Mouse (Mus musculus): ENCODE results near the gene Cadps2.

DNA sequence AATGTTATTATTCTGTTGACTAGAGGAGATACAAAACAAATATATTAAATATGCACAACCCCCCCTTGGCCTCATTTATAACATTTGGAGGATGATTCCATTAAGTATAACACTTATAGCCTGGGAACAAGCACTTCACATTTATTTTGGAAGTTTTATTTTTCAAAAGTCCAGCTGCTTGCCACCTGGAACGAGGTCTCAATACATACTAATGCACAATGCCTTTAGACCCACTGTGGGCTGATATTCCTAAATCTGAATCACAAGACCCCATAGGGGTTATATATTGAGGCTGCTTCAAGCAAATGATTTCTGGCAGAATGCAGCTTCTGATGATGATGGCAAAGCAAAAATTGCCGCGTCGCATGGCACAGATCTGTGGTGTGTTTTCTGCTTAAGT is 565.7 kb downstream of the Cadps2 start:
- TF ChIP-seq CTCF (IDR thresholded peaks at IDR 0.05; ENCODE audit: low read depth) (no peak), EP300 (IDR thresholded peaks at IDR 0.05; ENCODE audit: low read depth) (no peak)
